Mouse (Mus musculus) G1E (cell line): ENCODE measurements around the gene Gm11733. TPM values are rescaled to one million over a fixed set of nuclear protein-coding genes. Genes with fewer than 3 reads are reported as not detected.

Experiments used
- ATAC-seq: 2 replicates; pipeline ENCODE4 v1.8.0; 2016; ENCODE audit warnings: mild to moderate bottlenecking; ENCODE audit not compliant: insufficient number of reproducible peaks, poor library complexity, low FRiP score, severe bottlenecking; ENCODE audit errors: extremely low read depth
- DNase-seq: peaks from one replicate; pipeline ENCODE4 v3.0.0; 2012; ENCODE audit warnings: low spot score
- H3K27me3 ChIP-seq: 2 replicates; pipeline ENCODE4 v1.6.1; 2012; ENCODE audit warnings: mild to moderate bottlenecking, low read length, inconsistent platforms; ENCODE audit not compliant: insufficient read depth
- H3K36me3 ChIP-seq: replicated peaks from 2 replicates; pipeline ENCODE3; 2012; ENCODE audit warnings: mild to moderate bottlenecking, inconsistent platforms
- H3K4me1 ChIP-seq: 2 replicates; pipeline ENCODE4 v1.6.1; 2012; ENCODE audit warnings: low read depth, low read length, inconsistent platforms, mixed read lengths; ENCODE audit not compliant: insufficient read depth
- H3K4me3 ChIP-seq: 2 replicates; pipeline ENCODE4 v1.5.1; 2012; ENCODE audit warnings: low read depth, mild to moderate bottlenecking, inconsistent platforms, low read length, moderate library complexity, mixed read lengths
- H3K9me3 ChIP-seq: replicated peaks from 2 replicates; pipeline ENCODE4 v1.6.1; 2012; ENCODE audit warnings: inconsistent platforms
- CTCF ChIP-seq: IDR thresholded peaks from 2 replicates; pipeline ENCODE4 v1.5.1; 2012; ENCODE audit warnings: low read depth, low read length, inconsistent platforms, mixed read lengths
- GATA1 ChIP-seq: IDR thresholded peaks from 2 replicates; pipeline ENCODE4 v1.6.1; 2012; ENCODE audit warnings: borderline replicate concordance, low read length, inconsistent platforms, mixed read lengths
- GATA2 ChIP-seq: IDR thresholded peaks from 2 replicates; pipeline ENCODE4 v1.6.1; 2012; ENCODE audit warnings: low read depth, low read length, inconsistent platforms, borderline replicate concordance
- POLR2AphosphoS5 ChIP-seq: IDR thresholded peaks from 2 replicates; pipeline ENCODE4 v1.6.1; 2012; ENCODE audit warnings: low read depth, low read length, inconsistent platforms; ENCODE audit not compliant: insufficient replicate concordance
- TAL1 ChIP-seq: conservative IDR thresholded peaks from 2 replicates; pipeline ENCODE4 v1.6.1; 2012; ENCODE audit warnings: low read depth, low read length, inconsistent platforms, mixed read lengths
- polyA plus RNA-seq: library from polyadenylated mRNA; stranded (reverse); fragments of >175 nt; gene quantifications from 2 replicates; pipeline ENCODE4 v1.2.3, GENCODE M21; 2012
- total RNA-seq, 2 experiments: library from RNA; stranded (forward) in 1 of 2; stranded (reverse) in 1 of 2; fragments of 200-1000 nt in 1 of 2; fragments of >200 nt in 1 of 2; fragmentation: Nextera tagmentation in 1 of 2; gene quantifications; 2 replicates each; pipeline ENCODE4 v1.2.3; 2014 to 2017

Gene Gm11733
- total and polyA plus RNA-seq, 3 experiments, result 0.05 TPM; not detected in 2

DNA sequence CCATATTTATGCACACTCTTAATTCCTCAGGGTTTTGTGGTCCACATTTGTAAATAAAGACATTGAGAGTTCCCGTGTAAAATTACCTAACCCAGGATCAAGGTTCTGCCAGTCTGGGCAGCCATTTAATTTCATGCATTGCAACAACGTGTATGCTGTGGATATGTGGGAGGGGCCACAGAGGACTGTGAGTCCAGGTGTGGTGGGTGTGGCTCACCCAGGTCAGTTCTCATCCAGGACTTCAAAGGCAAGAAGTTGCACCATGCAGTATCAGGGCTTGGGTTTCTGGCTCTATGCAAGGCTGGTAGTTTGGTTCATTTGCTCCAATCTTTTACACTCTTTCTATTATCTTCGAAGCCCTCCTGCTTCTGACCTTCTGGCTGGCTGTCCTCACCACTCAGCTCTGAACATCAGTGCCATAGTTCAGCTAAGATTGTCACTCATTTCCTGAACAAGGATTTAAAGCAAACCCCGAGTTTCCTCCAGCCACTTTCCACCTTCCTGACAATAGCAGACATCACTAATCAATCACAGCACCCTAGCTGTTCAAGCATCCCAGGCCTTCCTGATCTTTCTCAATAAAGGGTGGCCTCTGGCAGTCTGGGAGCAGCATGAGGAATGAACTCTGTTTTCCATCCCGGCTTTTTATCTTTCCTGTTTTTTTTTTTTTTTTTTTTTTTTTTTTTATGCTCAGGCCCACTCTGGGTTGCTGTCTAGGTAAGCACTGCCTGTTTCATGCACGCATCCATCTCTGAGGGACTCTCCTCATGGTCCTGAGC lies 15.4 kb upstream of the Gm11733 start:
- no peak overlapping the region for H3K4me3 ChIP-seq
- DNase-seq (no peak), ATAC-seq (no peak)
- no peaks in the 10 kb centered on the region for H3K36me3 ChIP-seq
- H3K9me3 ChIP-seq, result no peaks in the 10 kb centered on the region
- no peaks in the 10 kb centered on the region for H3K4me1 ChIP-seq
- TF ChIP-seq GATA1 (no peak), TAL1 (no peak), POLR2AphosphoS5 (no peak), GATA2 (no peak), CTCF (no peak)
- H3K27me3 ChIP-seq, result peaks cover 2% of the 10 kb centered on the region; the same call in 1 of the 2 replicates

GRCm38 (mm10) chr11:117469724-117470123 lies 14.4 kb upstream of the Gm11733 start:
- Histone ChIP-seq H3K36me3 (no peaks in the 10 kb centered on the region), H3K9me3 (no peaks in the 10 kb centered on the region), H3K4me1 (no peaks in the 10 kb centered on the region), H3K4me3 (no peak overlapping the region), H3K27me3 (no peaks in the 10 kb centered on the region)
- no peak for DNase-seq
- ATAC-seq, result no peak
- TF ChIP-seq GATA2, result no peak
- no peak for TF ChIP-seq GATA1
- TF ChIP-seq POLR2AphosphoS5, result no peak
- no peak for TF ChIP-seq CTCF
- TF ChIP-seq TAL1, result no peak

DNA sequence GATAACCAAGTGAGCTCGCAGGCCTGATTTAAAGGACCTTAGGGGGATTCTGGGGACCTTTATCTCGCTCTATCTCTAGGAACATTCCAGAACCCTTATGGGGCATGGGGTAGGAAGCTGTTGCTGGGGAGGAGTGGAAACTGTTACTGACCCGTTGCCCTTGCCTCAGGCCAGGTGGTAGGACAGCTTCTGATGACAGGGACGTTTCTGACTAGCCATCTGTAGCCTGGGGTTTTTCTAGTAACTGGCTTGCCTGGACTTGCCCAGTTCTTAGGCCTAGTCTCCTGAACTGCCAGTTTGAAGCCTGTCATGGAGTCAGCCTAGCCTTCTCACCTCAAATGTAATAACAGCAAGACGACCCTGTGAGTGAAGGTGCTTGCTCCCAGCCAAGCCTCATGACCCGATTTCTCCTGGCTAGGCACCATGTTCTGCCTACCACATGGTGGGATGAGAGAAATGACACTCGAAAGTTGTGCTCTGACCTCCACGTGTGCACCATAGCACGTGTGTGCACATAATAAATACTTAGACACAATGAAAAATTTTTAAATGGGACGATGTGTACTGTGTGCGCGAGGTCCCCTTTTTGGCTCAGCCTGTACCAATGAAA lies 13.5 kb upstream of the Gm11733 start:
- no peak overlapping the region for H3K4me3 ChIP-seq
- H3K9me3 ChIP-seq, result no peaks in the 10 kb centered on the region
- H3K4me1 ChIP-seq, result no peaks in the 10 kb centered on the region
- DNase-seq (no peak), ATAC-seq (no peak)
- TF ChIP-seq POLR2AphosphoS5, result no peak
- TF ChIP-seq CTCF, result no peak
- TF ChIP-seq TAL1, result no peak
- TF ChIP-seq GATA2, result no peak
- TF ChIP-seq GATA1, result no peak
- no peaks in the 10 kb centered on the region for H3K36me3 ChIP-seq
- no peaks in the 10 kb centered on the region for H3K27me3 ChIP-seq

- Histone ChIP-seq H3K27me3 (no peaks in the 10 kb centered on the region), H3K4me1 (no peaks in the 10 kb centered on the region), H3K9me3 (no peaks in the 10 kb centered on the region), H3K4me3 (no peak overlapping the region), H3K36me3 (no peaks in the 10 kb centered on the region)
- TF ChIP-seq CTCF (no peak), GATA2 (no peak), POLR2AphosphoS5 (no peak)
- ATAC-seq (no peak), DNase-seq (no peak)
Observed at GRCm38 (mm10) chr11:117471625-117472283, 12.4 kb upstream of the Gm11733 start.

DNA sequence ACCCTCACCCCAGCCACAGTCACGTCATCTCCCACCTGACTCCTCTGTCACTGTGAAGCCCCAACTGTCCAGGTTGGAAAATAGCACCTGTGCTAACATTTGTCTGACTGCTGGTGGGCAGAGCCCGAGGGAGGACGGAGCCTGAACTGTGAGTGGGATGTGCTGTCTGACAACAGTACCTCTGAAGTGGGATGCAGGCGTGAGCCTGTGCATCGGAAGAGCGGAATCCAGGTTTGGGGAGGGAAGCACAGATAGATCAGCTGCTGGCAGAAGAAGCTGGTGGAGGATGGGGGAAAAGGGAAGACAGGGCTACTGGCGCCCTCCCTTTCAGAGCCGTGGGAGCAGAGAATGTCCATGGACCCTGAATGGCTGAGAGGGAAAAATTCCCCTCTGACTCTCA lies 11.3 kb upstream of the Gm11733 start:
- no peak for ATAC-seq
- Histone ChIP-seq H3K4me1 (no peaks in the 10 kb centered on the region), H3K4me3 (no peak overlapping the region), H3K27me3 (no peaks in the 10 kb centered on the region), H3K9me3 (no peaks in the 10 kb centered on the region), H3K36me3 (no peaks in the 10 kb centered on the region)
- TF ChIP-seq POLR2AphosphoS5 (no peak), CTCF (no peak), GATA1 (no peak), TAL1 (no peak)
- DNase-seq, result no peak

DNA sequence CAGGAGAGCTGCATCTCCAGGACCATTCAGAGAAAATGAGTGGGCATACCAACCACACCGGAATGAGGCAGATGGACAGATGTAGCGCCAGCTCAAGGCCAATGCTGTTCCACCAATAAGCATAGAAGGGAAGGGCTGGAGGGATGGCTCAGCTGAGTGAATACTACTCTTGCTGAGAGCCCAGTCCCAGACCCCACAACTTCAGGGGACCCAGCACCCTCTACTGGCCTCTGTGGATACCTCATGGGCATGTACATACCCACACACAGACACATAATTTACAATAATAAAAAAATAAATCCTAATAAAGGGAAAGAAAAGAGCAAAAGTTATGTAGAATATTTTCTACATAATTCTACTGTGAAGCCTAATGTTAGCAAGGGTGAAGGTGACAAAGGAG lies 9.0 kb upstream of the Gm11733 start:
- Histone ChIP-seq H3K4me1 (no peaks in the 10 kb centered on the region), H3K9me3 (no peaks in the 10 kb centered on the region), H3K4me3 (no peak overlapping the region), H3K36me3 (no peaks in the 10 kb centered on the region), H3K27me3 (no peaks in the 10 kb centered on the region)
- TF ChIP-seq GATA2 (no peak), GATA1 (no peak), CTCF (no peak), POLR2AphosphoS5 (no peak), TAL1 (no peak)
- DNase-seq, result no peak
- no peak for ATAC-seq
